Comparison of ENCODE assay signal across 8 mouse cellular contexts in genomic region chr9:59281871-59282682, GRCm38 (mm10). TPM values are rescaled to one million over a fixed set of nuclear protein-coding genes. Genes with fewer than 3 reads are reported as not detected.
DNase-seq lines count a peak whose midpoint lies in the region; ATAC-seq and TF ChIP-seq lines count a peak whose summit lies in the region.

No protein-coding gene starts in this region.

- peak overlapping the region; percentile 55 for H3K4me2 ChIP-seq in heart, embryonic 12.5 days
- H3K4me2 ChIP-seq in kidney, embryonic 16.5 days (replicated peaks; ENCODE audit: low read depth, low read length): peak overlapping the region; percentile 37
- peak overlapping the region; percentile 37 for H3K4me2 ChIP-seq in liver, embryonic 11.5 days

- TF ChIP-seq CTCF in C2C12 (IDR thresholded peaks at IDR 0.05; ENCODE audit: control insufficient read depth, insufficient read depth, insufficient read length): peak; percentile 92
- peak; percentile 78 for TF ChIP-seq CTCF in bone marrow macrophage, adult 2 months (IDR thresholded peaks at IDR 0.05; ENCODE audit: low read depth, low read length)

- H3K4me1 ChIP-seq in bone marrow macrophage, adult 2 months (ENCODE audit: control insufficient read depth, insufficient read depth, low read length): peaks cover 7% of the 10 kb centered on the region
- H3K4me1 ChIP-seq in heart, embryonic 12.5 days (replicated peaks): peaks cover 7% of the 10 kb centered on the region; the same call in 1 of the 2 replicates
- peaks cover 3% of the 10 kb centered on the region for H3K4me1 ChIP-seq in kidney, embryonic 16.5 days (ENCODE audit: insufficient read depth, low read length)
- H3K4me1 ChIP-seq in liver, embryonic 11.5 days (replicated peaks; ENCODE audit: control insufficient read depth, insufficient read depth, low read length): peaks cover 8% of the 10 kb centered on the region; the same call in 1 of the 2 replicates

- no peak overlapping the region for H3K27ac ChIP-seq in bone marrow macrophage, adult 2 months (ENCODE audit: insufficient read depth, low read depth, low read length)
- H3K27ac ChIP-seq in heart, embryonic 12.5 days (ENCODE audit: poor library complexity, severe bottlenecking): no peak overlapping the region; the same call in 1 of the 2 replicates
- H3K27ac ChIP-seq in kidney, embryonic 16.5 days (ENCODE audit: low read length): no peak overlapping the region
- no peak overlapping the region for H3K27ac ChIP-seq in liver, embryonic 11.5 days (ENCODE audit: low read depth, low read length)

- peak; percentile 74 for DNase-seq in liver, embryonic 11.5 days (ENCODE audit: low spot score)
- peak; percentile 83 for DNase-seq in naive thymus-derived CD4-positive, alpha-beta T cell, adult 2 months (ENCODE audit: low read depth)
- DNase-seq in spleen, postnatal 4 days (ENCODE audit: low spot score in 2 of 2): peak; percentile 72 to 91

- TF ChIP-seq POLR2A in bone marrow macrophage, adult 2 months (IDR thresholded peaks at IDR 0.05; ENCODE audit: borderline replicate concordance, low read depth, low read length): no peak

- H3K9me3 ChIP-seq in heart, embryonic 12.5 days (replicated peaks): no peaks in the 10 kb centered on the region
- no peaks in the 10 kb centered on the region for H3K9me3 ChIP-seq in kidney, embryonic 16.5 days (ENCODE audit: low read length)
- H3K9me3 ChIP-seq in liver, embryonic 11.5 days (ENCODE audit: control insufficient read depth, low read length): no peaks in the 10 kb centered on the region

- H3K79me2 ChIP-seq in C2C12 (ENCODE audit: control insufficient read depth, insufficient read depth): no peaks in the 10 kb centered on the region

- H3K27me3 ChIP-seq in C2C12 (ENCODE audit: control insufficient read depth, insufficient read depth, insufficient read length): no peaks in the 10 kb centered on the region
- H3K27me3 ChIP-seq in heart, embryonic 12.5 days (replicated peaks): no peaks in the 10 kb centered on the region
- H3K27me3 ChIP-seq in kidney, embryonic 16.5 days (ENCODE audit: insufficient read depth, low read length): no peaks in the 10 kb centered on the region
- H3K27me3 ChIP-seq in liver, embryonic 11.5 days (replicated peaks; ENCODE audit: control insufficient read depth, insufficient read depth, low read length): no peaks in the 10 kb centered on the region

- H3K9ac ChIP-seq in heart, embryonic 12.5 days: no peak overlapping the region
- no peak overlapping the region for H3K9ac ChIP-seq in kidney, embryonic 16.5 days (replicated peaks; ENCODE audit: low read length)
- no peak overlapping the region for H3K9ac ChIP-seq in liver, embryonic 11.5 days (ENCODE audit: low read depth, low read length)

- WGBS in heart, embryonic 12.5 days: 52% methylated on average over 20 of the region's 27 CpGs
- WGBS in kidney, embryonic 16.5 days: 34% methylated on average over 27 of the region's 27 CpGs
- whole genome bisulfite sequencing in liver, embryonic 11.5 days: 47% methylated on average over 25 of the region's 27 CpGs

- peak; percentile 84 for ATAC-seq in erythroblast, adult 5-6 weeks (replicated peaks; ENCODE audit: low FRiP score, poor library complexity, severe bottlenecking)
- no peak for ATAC-seq in heart, embryonic 12.5 days (ENCODE audit: insufficient number of reproducible peaks, low FRiP score)
- ATAC-seq in kidney, embryonic 16.5 days (ENCODE audit: low FRiP score, low TSS enrichment): peak; percentile 44; the same call in 1 of the 2 replicates
- peak; percentile 64 for ATAC-seq in liver, embryonic 11.5 days (replicated peaks; ENCODE audit: low FRiP score)

- H3ac ChIP-seq in C2C12 (ENCODE audit: control insufficient read depth, insufficient read length, low read depth): no peak overlapping the region

- H3K79me3 ChIP-seq in C2C12 (ENCODE audit: low read depth): no peaks in the 10 kb centered on the region

- no peaks in the 10 kb centered on the region for H3K36me3 ChIP-seq in C2C12 (ENCODE audit: control insufficient read depth, insufficient read depth)
- no peaks in the 10 kb centered on the region for H3K36me3 ChIP-seq in heart, embryonic 12.5 days
- H3K36me3 ChIP-seq in kidney, embryonic 16.5 days (ENCODE audit: insufficient read depth, low read length): no peaks in the 10 kb centered on the region
- H3K36me3 ChIP-seq in liver, embryonic 11.5 days (ENCODE audit: control insufficient read depth, insufficient read depth, low read length): no peaks in the 10 kb centered on the region

- no peak overlapping the region for H3K4me3 ChIP-seq in C2C12 (ENCODE audit: insufficient read depth, poor library complexity, severe bottlenecking)
- H3K4me3 ChIP-seq in bone marrow macrophage, adult 2 months (ENCODE audit: insufficient read depth, low read length): no peak overlapping the region
- H3K4me3 ChIP-seq in heart, embryonic 12.5 days: peak overlapping the region; percentile 18; the same call in 1 of the 2 replicates
- peak overlapping the region; percentile 17; the same call in 1 of the 2 replicates for H3K4me3 ChIP-seq in kidney, embryonic 16.5 days (ENCODE audit: low read length)
- H3K4me3 ChIP-seq in liver, embryonic 11.5 days (ENCODE audit: low read depth, low read length): no peak overlapping the region

TF ChIP-seq in C2C12, 6 proteins besides CTCF, POLR2A, EP300 and RAD21:
- TF ChIP-seq MAX (IDR thresholded peaks at IDR 0.05) (no peak), MYOG (IDR thresholded peaks at IDR 0.05; ENCODE audit: control insufficient read depth, extremely low read depth, insufficient read length) (no peak), USF1 (IDR thresholded peaks at IDR 0.05; ENCODE audit: low read depth) (no peak), FOSL1 (IDR thresholded peaks at IDR 0.05; ENCODE audit: insufficient read depth, low read length, poor library complexity, severe bottlenecking) (no peak), CEBPB (IDR thresholded peaks at IDR 0.05; ENCODE audit: low read depth) (no peak), MYOD1 (IDR thresholded peaks at IDR 0.05; ENCODE audit: control insufficient read depth, insufficient read length, low read depth) (no peak)

RNA-seq across cellular contexts. Expression of gene Adpgk, which starts 9.3 kb away (rescaled TPM):
- polyA plus RNA-seq in C2C12 (2012; fragmentation: generic; extraction: Trizol): 28.7 TPM
- polyA plus RNA-seq in bone marrow macrophage, adult 2 months (2012; ENCODE audit: insufficient read depth, insufficient read length, missing spikeins): 17.0 and 19.6 TPM in 2 replicates
- total RNA-seq in erythroblast, adult 5-6 weeks (2015; ENCODE audit: low replicate concordance): 79.5 and 126 TPM in 2 replicates
- total RNA-seq in erythroblast, adult 5-6 weeks (2017; ENCODE audit: low replicate concordance): 71.7 and 75.5 TPM in 2 replicates
- 31.2 and 31.6 TPM in 2 replicates for polyA plus RNA-seq in heart, embryonic 12.5 days (2016; fragmentation: Nextera tagmentation; extraction: Ambion mirVana)
- polyA plus RNA-seq in kidney, embryonic 16.5 days (2015; fragmentation: Nextera tagmentation; extraction: Ambion mirVana): 36.7 and 37.6 TPM in 2 replicates
- polyA plus RNA-seq in liver, embryonic 11.5 days (2014; fragmentation: Nextera tagmentation; extraction: Ambion mirVana): 43.9 and 45.4 TPM in 2 replicates

Comparison
In these comparisons a context has a peak if more than half of its experiments do, and no peak if none do; other contexts are left out.
1. H3K4me3 ChIP-seq: peak in heart, embryonic 12.5 days (single experiment) and kidney, embryonic 16.5 days (single experiment); none in C2C12 (single experiment), bone marrow macrophage, adult 2 months (single experiment) and liver, embryonic 11.5 days (single experiment).
2. Peak in every context shown above with its lines, with median percentiles within 50 percentile points of each other: H3K4me2 ChIP-seq and DNase-seq.